Mouse (Mus musculus) R1 (cell line): ENCODE measurements around the gene Bfsp1.

Source experiments
- DNase-seq: peaks from one replicate; pipeline ENCODE4 v3.0.0-alpha.2; 2018; ENCODE audit warnings: low read depth, low spot score

Bfsp1 gene

GRCm38 (mm10) chr2:143862484-143863231 lies at the start of gene Bfsp1:
Gene Bfsp1 (minus strand): TSS chr2:143863173.
- peak; percentile 78 for DNase-seq

GRCm38 (mm10) chr2:143912199-143912598 lies 49.2 kb upstream of the Bfsp1 start:
- DNase-seq = no peak

DNA sequence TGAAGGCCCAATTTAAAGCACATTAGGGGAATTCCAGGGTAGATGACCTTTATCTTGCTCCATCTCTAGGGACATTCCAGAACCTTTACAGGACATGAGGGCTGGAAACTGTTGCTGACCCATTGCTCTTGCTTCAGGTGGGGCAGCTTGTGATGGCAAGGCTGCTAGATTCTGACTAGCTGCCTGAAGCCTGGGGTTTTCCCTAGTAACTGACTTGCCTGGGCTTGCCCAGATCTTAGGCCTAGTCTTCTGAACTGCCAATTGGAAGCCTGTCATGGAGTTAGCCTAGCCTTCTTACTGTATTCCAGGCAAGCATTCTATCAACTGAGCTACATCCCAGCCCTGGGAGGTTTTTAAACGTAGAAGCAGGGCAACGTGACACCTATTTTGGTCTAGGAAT lies 46.3 kb upstream of the Bfsp1 start:
- DNase-seq = no peak

DNA sequence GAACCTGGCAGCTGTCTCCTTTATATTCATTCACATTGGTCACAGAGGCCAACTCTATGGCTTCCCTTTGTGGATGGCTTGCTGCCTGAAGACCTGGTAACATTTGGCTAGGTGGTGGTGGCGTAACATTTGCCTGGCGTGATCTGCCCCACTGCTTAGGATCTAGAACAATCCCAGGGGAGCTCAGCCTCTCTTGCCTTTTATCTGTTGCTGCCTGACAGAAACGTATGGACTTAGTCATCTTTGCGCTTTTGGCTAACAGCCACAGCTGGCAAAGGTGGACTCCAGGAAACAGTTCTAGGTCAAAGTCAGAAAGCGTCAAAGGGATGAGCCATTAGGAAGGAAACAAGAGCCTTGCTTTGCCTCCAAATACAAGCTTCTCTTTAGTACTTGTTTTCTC lies 41.9 kb upstream of the Bfsp1 start:
- DNase-seq = no peak

DNA sequence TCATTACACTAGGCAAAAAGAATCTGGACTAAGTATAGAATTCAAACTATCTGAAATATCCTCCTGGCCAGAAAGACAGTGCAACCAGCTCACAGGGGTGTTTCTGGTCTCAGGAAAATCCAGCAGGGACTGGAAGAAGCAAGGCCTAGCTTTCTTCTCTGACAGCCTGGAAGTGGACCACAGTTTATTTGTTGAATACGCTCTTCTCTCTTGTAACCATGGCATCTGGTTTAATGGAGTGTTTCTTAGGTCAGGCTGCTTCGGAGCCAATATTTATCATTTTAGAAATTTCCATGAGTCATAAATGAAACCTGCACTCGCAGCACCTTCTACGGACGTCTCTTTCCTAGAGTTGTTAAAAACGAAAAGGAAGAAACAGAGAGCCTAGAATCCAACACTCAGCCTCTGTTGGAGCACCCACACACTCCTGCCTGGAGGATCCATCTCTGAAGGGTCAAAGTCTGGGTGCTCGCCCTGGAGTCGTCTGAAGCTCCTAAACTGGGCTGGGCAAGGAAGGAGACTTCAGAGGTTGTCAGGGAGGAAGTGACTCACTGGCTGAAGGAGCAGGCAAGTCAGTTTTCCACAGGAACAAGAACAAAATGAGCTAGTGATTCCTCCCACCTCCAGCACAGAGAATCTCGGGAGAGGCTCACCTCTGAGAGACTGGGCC lies 40.5 kb upstream of the Bfsp1 start:
- DNase-seq = no peak

- DNase-seq = no peak
Observed at GRCm38 (mm10) chr2:143900821-143901351, 37.9 kb upstream of the Bfsp1 start.

- DNase-seq = no peak
Observed at GRCm38 (mm10) chr2:143899470-143900220, 36.7 kb upstream of the Bfsp1 start.

GRCm38 (mm10) chr2:143891302-143892048 lies 28.5 kb upstream of the Bfsp1 start:
- peak; percentile 40 for DNase-seq

GRCm38 (mm10) chr2:143889860-143890433 lies 27.0 kb upstream of the Bfsp1 start:
- peak; percentile 91 for DNase-seq

DNA sequence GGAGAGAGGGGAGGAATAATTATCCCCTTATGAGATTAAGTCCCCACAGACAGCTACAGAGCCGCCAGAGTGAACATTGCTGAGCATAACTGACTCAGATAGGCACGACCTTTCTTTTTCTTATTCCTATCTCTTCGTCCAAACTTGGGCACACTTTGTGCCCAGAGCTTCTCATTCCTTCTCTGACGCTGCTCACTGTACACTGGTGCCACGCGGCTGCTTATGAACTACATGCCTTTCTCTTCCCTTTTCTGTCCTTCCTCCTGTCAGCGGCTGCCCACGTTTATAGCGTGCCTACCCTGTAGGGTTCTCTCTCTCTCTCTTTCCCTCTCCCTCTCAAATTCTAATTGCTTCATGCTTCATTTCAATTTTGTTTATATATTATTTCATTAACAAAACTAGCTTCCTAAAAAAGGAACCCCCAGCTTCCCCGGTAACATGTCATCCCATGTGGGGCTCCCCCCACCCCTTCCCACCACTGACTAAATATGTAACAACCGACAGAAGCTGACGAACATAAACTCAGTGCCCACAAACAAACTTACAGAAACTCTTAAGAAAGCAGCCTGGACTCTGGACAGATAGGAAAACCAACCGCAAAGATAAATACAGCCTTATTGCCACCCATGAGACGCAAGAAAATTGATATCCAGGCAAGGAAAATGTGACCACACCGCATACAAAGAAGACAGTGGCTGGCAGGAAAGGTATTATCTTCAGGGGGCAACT lies 26.3 kb upstream of the Bfsp1 start:
- no peak for DNase-seq

DNA sequence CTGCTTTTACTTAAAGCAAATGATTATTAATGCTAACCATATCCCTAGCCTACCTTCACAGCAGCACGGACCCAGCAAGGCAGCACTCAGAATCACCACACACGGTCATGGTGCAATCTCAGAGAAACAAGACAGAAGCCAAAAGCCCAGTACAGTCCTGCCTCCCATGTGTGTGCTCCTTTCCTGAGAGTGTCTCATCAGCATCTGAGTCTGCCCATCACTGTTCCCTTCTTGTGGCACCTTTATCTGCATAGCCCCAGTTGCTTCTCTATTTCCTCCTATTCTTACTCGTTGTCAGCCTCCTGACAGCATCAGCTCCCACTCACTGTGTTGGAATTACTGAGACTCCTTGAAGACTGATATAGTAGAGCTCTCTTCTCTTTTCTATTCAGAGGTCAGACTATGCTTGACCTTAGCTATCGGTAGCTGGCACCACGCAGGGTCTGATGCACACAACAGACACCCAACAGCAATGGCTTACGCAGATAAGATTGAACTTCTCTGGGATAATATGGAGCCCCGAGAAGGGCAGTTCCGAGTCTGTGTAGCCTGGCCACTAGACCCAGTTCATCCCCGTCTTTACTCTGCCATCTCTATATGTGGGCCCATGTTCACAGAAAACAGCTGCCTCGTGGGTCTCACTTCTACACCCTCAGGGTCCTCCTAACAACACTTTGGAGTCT lies 19.8 kb upstream of the Bfsp1 start:
- no peak for DNase-seq

DNA sequence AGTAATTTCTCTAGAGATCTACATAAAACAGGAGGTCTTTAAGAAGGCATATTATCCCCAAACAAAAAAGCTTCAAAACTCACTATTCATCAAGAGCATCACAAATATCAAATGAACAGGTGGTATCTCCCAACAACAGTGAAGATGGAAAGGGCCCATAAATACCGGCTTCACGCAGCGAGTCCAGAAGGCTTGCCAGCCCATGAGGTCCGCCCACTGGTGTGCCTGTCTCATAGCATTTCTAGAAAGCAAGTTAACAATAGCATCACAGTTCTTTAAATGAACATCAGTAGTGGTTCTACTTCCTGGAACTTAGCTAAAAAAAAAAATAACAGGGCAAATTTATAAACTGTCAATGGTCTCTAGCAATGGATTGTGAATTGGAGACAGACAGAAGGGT lies 19.0 kb upstream of the Bfsp1 start:
- DNase-seq = no peak

GRCm38 (mm10) chr2:143879311-143879710 lies 16.3 kb upstream of the Bfsp1 start:
- no peak for DNase-seq

DNA sequence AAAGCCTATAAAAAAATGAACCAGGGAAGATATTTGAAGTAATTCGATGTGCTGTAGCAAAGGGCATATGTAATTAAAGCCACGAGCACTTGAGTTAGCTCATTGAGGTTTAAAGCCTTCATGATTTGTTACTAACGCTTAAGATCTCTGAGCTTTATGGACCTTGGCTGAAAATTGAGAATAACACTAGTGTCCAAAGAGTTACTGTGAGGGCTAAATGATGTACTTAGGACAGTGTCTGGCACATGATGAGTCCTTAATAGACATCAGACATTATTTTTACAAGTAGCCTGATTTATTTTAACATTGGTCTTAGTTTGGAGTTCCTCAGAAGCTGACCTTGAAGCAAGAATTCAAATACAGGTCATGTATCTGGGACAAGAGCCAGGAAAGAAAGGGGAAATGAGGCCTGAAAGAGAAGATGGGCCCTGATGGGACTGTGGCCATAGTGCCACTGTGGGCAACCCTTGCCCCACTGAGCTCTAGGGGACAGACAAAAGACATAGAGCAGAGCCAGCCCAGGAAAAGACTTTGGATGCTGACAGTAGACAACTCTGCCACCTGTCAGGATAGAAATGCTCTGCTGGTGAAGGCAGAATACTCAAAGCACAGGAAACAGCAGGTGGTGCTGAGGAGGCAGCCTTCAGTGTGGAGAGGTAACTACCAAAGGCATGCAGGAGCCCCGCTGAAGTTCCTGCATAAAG lies 14.1 kb upstream of the Bfsp1 start:
- no peak for DNase-seq

DNA sequence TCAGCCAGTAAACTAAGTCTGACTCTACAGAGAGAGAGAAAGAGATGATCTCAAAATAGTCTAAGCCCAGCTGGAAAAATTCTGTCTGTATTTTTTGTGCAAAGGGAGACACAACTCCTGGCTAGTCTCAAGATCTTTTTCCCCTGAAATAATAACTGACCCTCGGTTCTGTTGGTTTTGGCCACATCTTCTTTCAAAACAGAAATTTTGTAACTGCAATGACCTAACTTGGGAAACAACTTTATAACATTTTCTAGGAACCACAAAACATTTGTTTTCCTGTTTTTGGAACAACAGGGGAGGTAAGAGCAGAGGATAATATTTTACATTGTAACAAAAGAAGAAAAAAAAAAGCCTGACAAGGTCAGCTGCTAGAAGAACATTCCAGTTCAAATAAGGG lies 13.1 kb upstream of the Bfsp1 start:
- DNase-seq = no peak

GRCm38 (mm10) chr2:143870936-143871688 lies 8.1 kb upstream of the Bfsp1 start:
- DNase-seq = no peak

DNA sequence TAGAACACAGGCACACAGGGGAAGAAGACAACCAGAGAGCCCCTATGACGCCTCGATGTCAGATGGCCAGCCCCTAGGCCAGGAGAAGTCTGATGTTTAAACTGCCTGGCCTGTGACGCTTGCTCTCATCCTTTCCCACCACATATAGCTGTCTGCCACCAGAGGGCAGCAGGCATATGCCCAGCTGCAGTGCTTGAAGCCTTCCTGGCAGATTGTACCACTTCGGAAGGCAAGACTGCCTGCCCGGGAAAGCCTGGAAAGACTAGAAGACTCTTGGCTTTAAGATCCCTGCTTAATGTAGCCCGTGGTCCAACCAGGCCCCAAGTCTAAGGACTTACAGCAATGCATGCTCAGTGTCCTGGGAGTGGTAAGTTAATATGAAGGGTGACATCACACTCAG lies 4.4 kb upstream of the Bfsp1 start:
- DNase-seq = peak; percentile 72

- no peak for DNase-seq
Observed at GRCm38 (mm10) chr2:143864600-143864999, 1.6 kb upstream of the Bfsp1 start.

DNA sequence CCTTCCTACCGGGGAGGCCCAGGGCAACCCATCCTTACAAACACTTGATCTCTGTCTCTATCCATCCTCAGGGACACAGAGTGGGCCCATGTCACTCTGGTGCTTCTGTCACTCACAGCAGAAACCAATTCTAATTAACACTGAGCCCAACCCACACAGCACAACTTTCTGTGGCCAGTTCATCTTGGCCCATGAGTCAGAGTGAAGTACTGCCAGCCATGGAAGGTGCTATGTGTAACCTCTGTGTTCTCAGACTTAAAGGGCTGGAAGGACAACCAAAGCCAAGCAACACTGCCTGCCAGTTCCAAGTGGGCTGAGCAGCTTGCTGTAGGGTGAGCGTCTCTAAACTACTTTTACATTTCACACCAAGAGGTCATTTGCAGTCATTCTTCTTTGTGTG lies 3.8 kb downstream of the Bfsp1 start:
- DNase-seq = no peak
